Mouse (Mus musculus) heart, embryonic 13.5 days (tissue): ENCODE data around the gene Cyp2w1. TPM values are rescaled to one million over a fixed set of nuclear protein-coding genes. Genes with fewer than 3 reads are reported as not detected.
A peak's percentile ranks its signal among the peaks of the same experiment; 100 is the strongest.

ENCODE experiments used
- ATAC-seq: fragments of 200-750 bp; cut with Nextera tagmentation; 2 replicates; pipeline ENCODE4 v1.8.0; 2017; ENCODE audit warnings: moderate TSS enrichment; ENCODE audit not compliant: insufficient number of reproducible peaks, low FRiP score, low TSS enrichment; ENCODE audit errors: extremely low read depth
- H3K27ac ChIP-seq: fragments of 300-500 bp; sonication (generic); replicated peaks from 2 replicates; pipeline ENCODE4 v1.5.1; 2015; ENCODE audit warnings: moderate library complexity, mild to moderate bottlenecking, inconsistent platforms
- H3K27me3 ChIP-seq: fragments of 300-500 bp; sonication (generic); replicated peaks from 2 replicates; pipeline ENCODE4 v1.6.1; 2015; ENCODE audit warnings: mild to moderate bottlenecking, inconsistent platforms
- H3K36me3 ChIP-seq: fragments of 300-500 bp; sonication (generic); 2 replicates; pipeline ENCODE4 v1.6.1; 2015; ENCODE audit warnings: mild to moderate bottlenecking, inconsistent platforms
- H3K4me1 ChIP-seq: fragments of 300-500 bp; sonication (generic); 2 replicates; pipeline ENCODE4 v1.6.1; 2015; ENCODE audit warnings: inconsistent platforms
- H3K4me2 ChIP-seq: fragments of 300-500 bp; sonication (generic); 2 replicates; pipeline ENCODE4 v1.6.1; 2015; ENCODE audit warnings: inconsistent platforms, mild to moderate bottlenecking, moderate library complexity
- H3K4me3 ChIP-seq: fragments of 300-500 bp; sonication (generic); 2 replicates; pipeline ENCODE4 v1.5.1; 2015; ENCODE audit warnings: moderate library complexity, mild to moderate bottlenecking, inconsistent platforms
- H3K9ac ChIP-seq: fragments of 300-500 bp; sonication (generic); 2 replicates; pipeline ENCODE4 v1.6.1; 2015; ENCODE audit warnings: inconsistent platforms, mild to moderate bottlenecking, moderate library complexity
- H3K9me3 ChIP-seq: fragments of 300-500 bp; sonication (generic); 2 replicates; pipeline ENCODE4 v1.6.1; 2016; ENCODE audit warnings: inconsistent platforms
- whole genome bisulfite sequencing: fragments of 180-500 bp; shearing (Covaris S2); methylation state at CpG from one replicate; pipeline ENCODE4 v1.1.7; 2015; ENCODE audit warnings: mixed read lengths; 5-methylcytosine and 5-hydroxymethylcytosine counted together
- polyA plus RNA-seq: library from polyadenylated mRNA; unstranded; fragments of >200 nt; fragmentation: Nextera tagmentation; extraction: Ambion mirVana; gene quantifications from 2 replicates; pipeline ENCODE4 v1.2.1, GENCODE M21; 2015

Gene Cyp2w1
- polyA plus RNA-seq, 1 experiment from 2014 or later: not detected

DNA sequence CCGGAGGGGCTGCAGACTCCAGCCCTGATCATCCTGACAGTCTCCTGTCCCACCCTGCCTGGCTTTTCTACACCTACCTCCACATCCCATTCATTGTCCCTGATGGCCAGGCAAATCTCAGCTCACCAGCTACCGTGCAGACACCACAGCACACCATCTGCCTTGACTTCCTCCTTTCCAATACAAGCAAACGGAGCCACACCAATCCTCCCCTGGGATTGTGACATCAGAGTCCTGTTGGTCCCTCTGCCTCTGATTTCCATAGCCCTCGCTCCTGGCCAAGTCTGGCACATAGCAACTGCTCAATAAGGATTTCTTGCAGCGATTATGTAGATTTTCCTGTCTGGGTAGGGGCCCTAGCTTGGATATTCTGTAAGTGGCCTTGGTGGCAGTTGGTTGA is 1.3 kb upstream of the Cyp2w1 start, which contains the start of gene Cox19:
TSS of gene Cox19 (minus strand) at position 285 of the 400 bp plus-strand sequence.
- peak within 1 kb of the TSS; percentile 56 for H3K9ac ChIP-seq

DNA sequence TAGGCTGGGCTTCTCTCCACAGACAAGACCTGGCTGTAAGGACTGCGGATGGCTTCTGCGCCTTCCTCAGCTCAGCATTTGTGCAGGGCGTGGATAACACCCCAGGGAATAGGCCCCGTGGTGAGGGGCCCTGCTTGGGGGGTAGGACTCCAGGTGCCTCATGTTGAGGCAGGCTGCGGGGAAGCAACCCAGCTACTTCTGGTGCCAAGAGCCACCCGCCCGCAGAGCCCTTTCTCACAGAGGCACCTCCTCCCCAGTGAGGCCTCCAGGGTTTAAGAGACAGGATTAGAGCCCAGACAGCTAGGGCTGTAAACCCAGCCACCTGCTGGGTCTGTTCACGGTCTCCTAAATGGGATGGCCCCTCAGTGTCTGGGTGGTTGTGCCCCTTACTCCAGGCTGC is 789 bp upstream of the Cyp2w1 start:
- Histone ChIP-seq H3K36me3 (no peaks in the 10 kb centered on the region), H3K4me3 (no peak overlapping the region), H3K4me1 (peaks cover 16% of the 10 kb centered on the region), H3K9ac (peak overlapping the region; percentile 56), H3K27me3 (peaks cover 81% of the 10 kb centered on the region), H3K4me2 (peak overlapping the region; percentile 20; the same call in 1 of the 2 replicates), H3K9me3 (no peaks in the 10 kb centered on the region), H3K27ac (no peak overlapping the region; the same call in 1 of the 2 replicates)
- no peak for ATAC-seq
- WGBS: 19% methylated on average over 8 of the region's 8 CpGs

More for the DNA sequence above, 1.3 kb upstream of the Cyp2w1 start, which contains the start of gene Cox19:
- peaks cover 80% of the 10 kb centered on the region for H3K27me3 ChIP-seq
- H3K36me3 ChIP-seq: no peaks in the 10 kb centered on the region
- no peak within 1 kb of the TSS; the same call in 1 of the 2 replicates for H3K27ac ChIP-seq
- peak within 1 kb of the TSS; percentile 20; the same call in 1 of the 2 replicates for H3K4me2 ChIP-seq
- no peak within 1 kb of the TSS for H3K4me3 ChIP-seq
- WGBS: 40% methylated on average over 5 of the region's 5 CpGs
- H3K4me1 ChIP-seq: peaks cover 16% of the 10 kb centered on the region
- H3K9me3 ChIP-seq: no peaks in the 10 kb centered on the region
- no peak for ATAC-seq

DNA sequence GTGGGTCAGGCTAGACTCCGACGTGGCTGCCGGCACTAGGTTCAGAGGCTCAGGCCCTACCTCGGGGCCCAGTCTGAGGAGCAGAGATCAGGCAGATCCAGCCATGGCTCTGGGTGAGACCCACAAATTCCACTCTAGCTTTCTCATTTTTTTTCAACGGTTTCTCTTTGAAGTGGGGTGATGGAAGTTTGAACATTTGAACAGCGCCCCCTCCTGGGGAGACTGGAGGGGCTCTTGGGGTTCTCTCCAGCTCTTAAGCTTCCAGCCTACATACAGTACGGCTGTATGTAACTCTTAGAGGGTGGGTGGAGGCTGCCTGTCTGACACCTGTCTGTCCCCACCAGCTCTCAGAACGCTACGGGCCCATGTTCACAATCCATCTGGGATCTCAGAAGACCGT is 1.1 kb downstream of the Cyp2w1 start:
- no peak overlapping the region for H3K9ac ChIP-seq
- ATAC-seq: no peak
- no peak overlapping the region for H3K27ac ChIP-seq
- WGBS: 43% methylated on average over 10 of the region's 10 CpGs
- peaks cover 80% of the 10 kb centered on the region for H3K27me3 ChIP-seq
- peaks cover 19% of the 10 kb centered on the region for H3K4me1 ChIP-seq
- no peak overlapping the region for H3K4me2 ChIP-seq
- no peaks in the 10 kb centered on the region for H3K9me3 ChIP-seq
- no peaks in the 10 kb centered on the region for H3K36me3 ChIP-seq
- H3K4me3 ChIP-seq: no peak overlapping the region

DNA sequence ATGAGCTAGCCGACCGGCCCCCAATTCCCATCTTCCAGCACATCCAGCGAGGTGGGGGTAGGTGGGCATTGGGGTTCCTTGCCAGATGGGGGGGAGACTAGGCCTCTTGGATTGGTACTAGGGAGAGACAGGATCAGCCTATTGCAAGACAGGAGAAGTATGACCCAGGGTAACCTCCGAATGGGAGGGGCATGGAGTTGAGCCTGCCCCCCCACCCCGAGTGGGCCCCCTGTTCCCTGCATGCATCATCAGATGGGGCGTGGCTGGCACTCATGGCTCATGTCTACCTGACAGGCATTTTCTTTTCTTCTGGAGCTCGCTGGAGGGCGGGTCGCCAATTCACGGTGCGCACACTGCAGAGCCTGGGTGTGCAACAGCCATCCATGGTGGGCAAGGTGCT is 1.5 kb downstream of the Cyp2w1 start:
- peaks cover 22% of the 10 kb centered on the region for H3K4me1 ChIP-seq
- 82% methylated on average over 11 of the region's 11 CpGs for WGBS
- no peak overlapping the region for H3K4me2 ChIP-seq
- H3K27ac ChIP-seq: no peak overlapping the region
- no peak for ATAC-seq
- no peak overlapping the region for H3K4me3 ChIP-seq
- peaks cover 76% of the 10 kb centered on the region for H3K27me3 ChIP-seq
- no peak overlapping the region for H3K9ac ChIP-seq
- H3K36me3 ChIP-seq: no peaks in the 10 kb centered on the region
- no peaks in the 10 kb centered on the region for H3K9me3 ChIP-seq

DNA sequence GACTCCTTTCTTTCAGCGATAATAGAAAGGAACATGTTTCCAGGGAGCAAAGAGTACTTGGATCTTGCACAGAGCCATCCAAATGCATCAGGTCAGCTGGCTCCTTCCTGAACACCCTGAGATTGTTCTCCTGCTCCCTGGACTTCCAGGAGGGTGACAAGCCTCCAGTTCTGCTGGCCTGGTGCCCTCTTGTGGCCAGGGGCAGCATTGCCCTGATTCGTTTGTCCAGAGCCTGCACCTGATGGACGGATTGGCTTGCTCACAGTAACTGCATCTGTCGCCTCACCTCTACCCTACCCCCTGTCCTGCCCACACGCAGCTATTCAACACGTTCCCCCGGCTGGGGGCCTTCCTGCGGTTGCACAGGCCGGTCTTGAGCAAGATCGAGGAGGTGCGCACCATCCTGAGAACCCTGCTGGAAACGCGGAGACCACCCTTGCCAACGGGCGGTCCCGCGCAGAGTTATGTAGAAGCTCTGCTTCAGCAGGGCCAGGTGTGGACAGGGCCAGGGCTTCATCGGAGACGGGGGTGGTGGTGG is 2.9 kb downstream of the Cyp2w1 start:
- no peaks in the 10 kb centered on the region for H3K9me3 ChIP-seq
- ATAC-seq: no peak
- H3K27ac ChIP-seq: no peak overlapping the region
- H3K36me3 ChIP-seq: no peaks in the 10 kb centered on the region
- H3K27me3 ChIP-seq: peaks cover 65% of the 10 kb centered on the region
- no peak overlapping the region for H3K9ac ChIP-seq
- 32% methylated on average over 19 of the region's 19 CpGs for WGBS
- peaks cover 22% of the 10 kb centered on the region for H3K4me1 ChIP-seq
- H3K4me3 ChIP-seq: no peak overlapping the region
- H3K4me2 ChIP-seq: no peak overlapping the region

DNA sequence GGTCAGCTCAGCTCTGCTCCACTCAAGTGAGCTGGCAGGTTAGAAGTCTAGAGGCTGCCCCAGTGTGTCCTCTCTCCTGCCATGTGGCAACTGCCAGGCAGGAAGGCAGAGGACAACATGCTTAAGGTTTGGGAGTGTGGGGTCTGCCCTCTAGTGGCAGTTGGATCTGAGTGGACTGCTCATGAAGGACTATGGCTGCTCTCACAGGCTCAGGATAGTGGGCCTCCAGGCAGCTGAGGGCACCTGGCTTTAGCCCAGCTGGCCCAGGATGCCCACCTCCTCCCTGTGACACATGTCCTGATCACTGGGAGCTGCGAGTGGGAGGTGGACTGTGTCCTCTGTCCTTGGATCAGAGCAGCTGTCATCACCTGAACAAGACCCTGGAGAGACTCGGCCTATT is 6.2 kb downstream of the Cyp2w1 start:
- Histone ChIP-seq H3K36me3 (no peaks in the 10 kb centered on the region), H3K4me2 (no peak overlapping the region), H3K9ac (no peak overlapping the region), H3K9me3 (no peaks in the 10 kb centered on the region), H3K4me3 (no peak overlapping the region), H3K27me3 (peaks cover 31% of the 10 kb centered on the region), H3K4me1 (peaks cover 6% of the 10 kb centered on the region; the same call in 1 of the 2 replicates), H3K27ac (no peak overlapping the region)
- 44% methylated on average over 2 of the region's 2 CpGs for WGBS
- ATAC-seq: no peak

DNA sequence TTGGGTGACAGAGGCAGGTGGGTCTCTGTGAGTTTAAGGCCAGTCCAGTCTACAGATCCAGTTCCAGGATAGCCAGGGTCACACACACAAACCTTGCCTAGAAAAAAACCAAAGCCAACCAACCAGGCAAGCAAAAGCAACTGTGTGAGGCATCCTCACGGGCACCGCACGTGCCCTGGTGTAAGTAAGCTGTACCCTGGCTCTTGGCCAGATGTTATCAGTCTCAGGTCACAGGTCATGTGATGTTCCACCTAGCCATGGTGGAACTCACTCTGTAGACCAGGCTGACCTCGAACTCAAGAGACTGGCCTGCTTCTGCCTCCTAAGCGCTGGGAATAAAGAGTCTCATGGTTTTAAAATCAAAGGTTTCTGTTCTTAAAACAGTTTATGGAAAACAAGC is 6.8 kb downstream of the Cyp2w1 start:
- Histone ChIP-seq H3K36me3 (no peaks in the 10 kb centered on the region), H3K4me2 (no peak overlapping the region), H3K27ac (no peak overlapping the region), H3K4me3 (no peak overlapping the region), H3K27me3 (peaks cover 26% of the 10 kb centered on the region), H3K4me1 (peaks cover 6% of the 10 kb centered on the region), H3K9me3 (no peaks in the 10 kb centered on the region), H3K9ac (no peak overlapping the region)
- WGBS: 78% methylated on average over 5 of the region's 5 CpGs
- no peak for ATAC-seq

DNA sequence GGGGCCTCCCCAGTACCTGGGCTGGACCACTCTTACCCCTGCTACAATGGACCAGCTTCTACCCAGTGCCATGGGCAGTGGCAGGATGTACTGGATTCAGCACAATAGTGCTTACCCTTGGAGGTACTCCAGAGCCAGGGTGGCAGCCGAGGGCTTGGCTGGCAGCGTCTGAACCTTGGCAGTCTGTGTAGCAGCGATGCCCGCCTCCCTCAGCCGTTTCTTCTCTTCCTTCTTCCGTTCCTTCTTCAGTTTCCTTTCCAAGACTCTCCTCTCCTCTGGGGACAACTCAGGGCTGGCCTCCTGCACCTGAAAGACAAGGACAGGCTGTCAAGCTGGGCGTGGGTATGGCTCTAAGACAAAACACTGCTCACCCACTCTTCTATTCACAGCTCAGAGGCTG is 11.4 kb downstream of the Cyp2w1 start:
- Histone ChIP-seq H3K4me1 (peaks cover 13% of the 10 kb centered on the region), H3K36me3 (no peaks in the 10 kb centered on the region), H3K27ac (no peak overlapping the region), H3K9me3 (no peaks in the 10 kb centered on the region), H3K27me3 (no peaks in the 10 kb centered on the region), H3K4me2 (no peak overlapping the region), H3K4me3 (no peak overlapping the region), H3K9ac (no peak overlapping the region)
- 55% methylated on average over 7 of the region's 7 CpGs for WGBS
- ATAC-seq: no peak

DNA sequence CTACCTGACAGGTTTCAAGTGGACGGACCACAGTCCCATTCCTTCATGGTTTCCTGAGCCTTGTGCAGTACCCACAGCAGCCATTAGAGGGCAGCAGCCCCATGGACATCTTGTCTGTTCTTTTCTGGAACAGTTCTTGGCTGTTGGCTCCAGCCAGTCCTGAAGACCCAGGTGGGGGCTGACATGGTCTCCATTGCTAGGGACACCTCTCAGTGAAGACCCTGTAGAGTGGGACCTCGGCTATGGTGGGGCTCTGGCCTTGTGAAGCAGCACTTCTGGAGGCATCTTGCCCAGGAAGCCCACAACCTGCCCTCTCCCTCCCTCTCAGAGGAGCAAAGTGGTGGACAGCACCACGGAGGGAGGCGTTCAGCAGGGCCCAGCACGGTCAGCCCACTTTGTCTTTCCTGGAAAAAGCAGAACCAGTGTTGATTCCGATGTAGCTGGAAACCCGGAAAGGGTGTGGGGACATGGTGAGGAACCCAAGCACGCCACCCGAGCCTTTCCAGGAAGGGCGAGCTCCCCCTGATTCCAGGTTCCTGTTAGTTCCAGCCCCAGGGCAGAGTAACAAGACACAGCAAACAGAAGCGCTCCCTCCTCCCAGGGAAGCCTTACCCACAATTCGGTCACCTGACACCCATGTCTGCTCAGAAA is 12.0 kb downstream of the Cyp2w1 start:
- peak overlapping the region; percentile 23 for H3K4me2 ChIP-seq
- WGBS: 25% methylated on average over 12 of the region's 12 CpGs

DNA sequence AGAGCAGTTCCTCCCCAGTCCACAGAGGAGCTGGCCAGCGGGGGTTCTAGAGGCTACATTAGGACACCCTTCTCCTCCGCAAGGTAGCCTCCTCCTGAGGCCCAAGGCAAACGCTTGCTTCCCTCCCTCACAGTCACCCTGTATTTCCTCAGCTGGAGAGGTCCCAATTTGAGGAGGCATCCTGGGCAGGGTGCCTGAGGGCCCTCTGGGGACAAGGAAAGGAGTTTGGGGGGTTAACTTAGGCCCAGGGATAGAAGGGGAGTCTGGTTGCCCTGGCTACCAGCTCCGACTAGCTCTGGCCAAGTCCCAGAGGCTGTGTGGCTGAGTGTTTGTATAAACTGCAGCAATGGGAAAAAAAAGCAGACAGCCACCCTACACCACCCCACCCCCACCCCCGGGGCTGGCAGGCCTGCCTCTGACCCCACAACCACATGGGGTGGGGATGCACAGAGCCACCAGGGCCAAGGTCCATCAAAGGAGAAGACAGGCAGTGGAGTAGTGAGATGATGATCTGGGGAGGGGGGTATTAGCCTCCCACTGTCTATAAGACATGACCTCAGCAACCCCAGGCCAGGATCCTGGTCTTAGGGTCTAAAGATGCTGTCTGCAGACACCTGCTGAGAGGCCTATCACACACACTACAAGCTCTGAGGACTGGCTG is 12.6 kb downstream of the Cyp2w1 start:
- Histone ChIP-seq H3K9me3 (no peaks in the 10 kb centered on the region), H3K4me3 (no peak overlapping the region), H3K27me3 (no peaks in the 10 kb centered on the region), H3K4me1 (peaks cover 19% of the 10 kb centered on the region), H3K9ac (peak overlapping the region; percentile 65), H3K27ac (peak overlapping the region; percentile 33; the same call in 1 of the 2 replicates), H3K36me3 (no peaks in the 10 kb centered on the region), H3K4me2 (peak overlapping the region; percentile 23; the same call in 1 of the 2 replicates)
- 41% methylated on average over 5 of the region's 5 CpGs for WGBS
- ATAC-seq: peak; percentile 7; the same call in 1 of the 2 replicates

More for the DNA sequence above, 12.0 kb downstream of the Cyp2w1 start:
- Histone ChIP-seq H3K36me3 (no peaks in the 10 kb centered on the region), H3K4me1 (peaks cover 13% of the 10 kb centered on the region), H3K9ac (peak overlapping the region; percentile 65), H3K27me3 (no peaks in the 10 kb centered on the region), H3K27ac (peak overlapping the region; percentile 33; the same call in 1 of the 2 replicates), H3K4me3 (no peak overlapping the region), H3K9me3 (no peaks in the 10 kb centered on the region)
- 0 out of 2 replicates have a peak, but pooled peaks have one; percentile 7 for ATAC-seq

DNA sequence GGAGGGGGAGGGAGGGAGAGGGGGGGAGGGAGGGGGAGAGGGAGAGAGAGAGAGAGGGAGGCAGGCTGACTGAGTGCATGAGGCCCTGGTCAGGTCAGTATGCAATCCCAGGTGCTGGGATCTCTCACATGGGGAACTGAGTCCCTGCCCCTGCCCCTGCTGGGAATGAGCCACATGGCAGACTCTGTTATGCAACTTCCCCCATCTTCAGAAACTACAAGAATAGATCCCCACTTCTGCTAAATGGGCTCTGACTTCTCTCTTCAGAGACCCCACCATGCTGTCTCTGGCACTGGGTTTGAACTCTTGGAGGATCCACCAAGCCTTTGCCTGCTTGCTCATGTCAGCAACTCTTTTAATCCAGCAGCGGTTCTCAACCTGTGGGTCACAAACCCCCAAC is 13.4 kb downstream of the Cyp2w1 start:
- Histone ChIP-seq H3K4me1 (peaks cover 27% of the 10 kb centered on the region), H3K36me3 (no peaks in the 10 kb centered on the region), H3K4me3 (no peak overlapping the region), H3K9ac (no peak overlapping the region), H3K4me2 (no peak overlapping the region), H3K27me3 (no peaks in the 10 kb centered on the region), H3K9me3 (no peaks in the 10 kb centered on the region), H3K27ac (no peak overlapping the region)
- 70% methylated on average over 1 of the region's 1 CpGs for WGBS
- ATAC-seq: no peak
